Mouse (Mus musculus): ENCODE measurements at regions not wholly inside any gene's neighbourhood (a gene's known extent, or its start where the extent isn't known, plus 50 kb on each side); places are given as distances from the start of the nearest gene placed in this dataset.

GRCm38 (mm10) chr10:37571171-37571570 is 432.5 kb upstream of the Marcks start:
- Histone ChIP-seq H3K27me3 (replicated peaks) (no peaks in the 10 kb centered on the region), H3K9ac (replicated peaks) (no peak overlapping the region), H3K9me3 (replicated peaks) (no peaks in the 10 kb centered on the region), H3K4me2 (no peak overlapping the region), H3K4me1 (no peaks in the 10 kb centered on the region), H3K4me3 (replicated peaks) (no peak overlapping the region), H3K36me3 (no peaks in the 10 kb centered on the region), H3K27ac (replicated peaks) (no peak overlapping the region)
- no peak for ATAC-seq (ENCODE audit: low FRiP score)
- 53% methylated on average over 2 of the region's 2 CpGs for WGBS

GRCm38 (mm10) chr10:37561705-37562104 is 423.0 kb upstream of the Marcks start:
- Histone ChIP-seq H3K4me1 (no peaks in the 10 kb centered on the region), H3K27me3 (replicated peaks) (no peaks in the 10 kb centered on the region), H3K4me2 (no peak overlapping the region), H3K36me3 (no peaks in the 10 kb centered on the region), H3K9ac (replicated peaks) (no peak overlapping the region), H3K4me3 (replicated peaks) (no peak overlapping the region), H3K9me3 (replicated peaks) (no peaks in the 10 kb centered on the region), H3K27ac (replicated peaks) (no peak overlapping the region)
- ATAC-seq (ENCODE audit: low FRiP score): no peak
- WGBS: 93% methylated on average over 2 of the region's 2 CpGs

GRCm38 (mm10) chr10:37549446-37549845 is 410.7 kb upstream of the Marcks start:
- 90% methylated on average over 2 of the region's 2 CpGs for WGBS
- Histone ChIP-seq H3K9me3 (replicated peaks) (no peaks in the 10 kb centered on the region), H3K4me3 (replicated peaks) (no peak overlapping the region), H3K4me2 (no peak overlapping the region), H3K27ac (replicated peaks) (no peak overlapping the region), H3K27me3 (replicated peaks) (no peaks in the 10 kb centered on the region), H3K9ac (replicated peaks) (no peak overlapping the region), H3K4me1 (no peaks in the 10 kb centered on the region), H3K36me3 (no peaks in the 10 kb centered on the region)
- ATAC-seq (ENCODE audit: low FRiP score): no peak

- Histone ChIP-seq H3K9me3 (replicated peaks) (no peaks in the 10 kb centered on the region), H3K36me3 (no peaks in the 10 kb centered on the region), H3K4me3 (replicated peaks) (no peak overlapping the region), H3K27ac (replicated peaks) (no peak overlapping the region), H3K9ac (replicated peaks) (no peak overlapping the region), H3K27me3 (replicated peaks) (no peaks in the 10 kb centered on the region), H3K4me2 (no peak overlapping the region), H3K4me1 (no peaks in the 10 kb centered on the region)
- ATAC-seq (ENCODE audit: low FRiP score): no peak
- WGBS: 78% methylated on average over 1 of the region's 1 CpGs
Observed at GRCm38 (mm10) chr10:37540703-37541102, 402.0 kb upstream of the Marcks start.

GRCm38 (mm10) chr10:37505966-37506615 is 367.4 kb upstream of the Marcks start:
- H3K9me3 ChIP-seq (replicated peaks): no peaks in the 10 kb centered on the region
- 58% methylated on average over 3 of the region's 3 CpGs for WGBS
- no peaks in the 10 kb centered on the region for H3K4me1 ChIP-seq
- H3K9ac ChIP-seq (replicated peaks): no peak overlapping the region
- H3K27me3 ChIP-seq (replicated peaks): no peaks in the 10 kb centered on the region
- ATAC-seq (ENCODE audit: low FRiP score): no peak
- H3K27ac ChIP-seq (replicated peaks): no peak overlapping the region
- H3K4me2 ChIP-seq: no peak overlapping the region
- no peaks in the 10 kb centered on the region for H3K36me3 ChIP-seq
- no peak overlapping the region for H3K4me3 ChIP-seq (replicated peaks)

DNA sequence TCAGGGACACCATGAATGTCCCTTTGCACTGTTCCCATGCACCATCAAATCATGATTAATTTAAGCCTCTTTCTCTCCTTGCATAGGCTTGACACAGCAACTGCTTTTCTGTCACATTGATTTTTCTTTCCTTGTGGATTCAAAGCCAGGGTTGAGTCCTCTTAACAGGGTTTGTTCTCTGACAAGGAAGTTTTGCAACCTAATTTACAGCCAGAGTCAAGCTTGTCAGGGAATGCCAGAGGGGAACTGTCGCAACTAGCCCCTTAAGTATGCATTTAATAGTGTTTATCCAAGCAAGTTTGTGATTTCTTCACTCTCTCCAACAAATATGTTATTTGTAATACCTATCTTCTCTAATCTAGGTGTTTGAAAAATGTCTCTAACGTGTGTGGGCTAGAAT is 365.7 kb upstream of the Marcks start:
- no peak for ATAC-seq (ENCODE audit: low FRiP score)
- WGBS: 46% methylated on average over 2 of the region's 2 CpGs
- H3K9me3 ChIP-seq (replicated peaks): no peaks in the 10 kb centered on the region
- H3K27me3 ChIP-seq (replicated peaks): no peaks in the 10 kb centered on the region
- H3K4me3 ChIP-seq (replicated peaks): no peak overlapping the region
- H3K4me1 ChIP-seq: no peaks in the 10 kb centered on the region
- no peak overlapping the region for H3K27ac ChIP-seq (replicated peaks)
- no peaks in the 10 kb centered on the region for H3K36me3 ChIP-seq
- H3K9ac ChIP-seq (replicated peaks): no peak overlapping the region
- H3K4me2 ChIP-seq: no peak overlapping the region

DNA sequence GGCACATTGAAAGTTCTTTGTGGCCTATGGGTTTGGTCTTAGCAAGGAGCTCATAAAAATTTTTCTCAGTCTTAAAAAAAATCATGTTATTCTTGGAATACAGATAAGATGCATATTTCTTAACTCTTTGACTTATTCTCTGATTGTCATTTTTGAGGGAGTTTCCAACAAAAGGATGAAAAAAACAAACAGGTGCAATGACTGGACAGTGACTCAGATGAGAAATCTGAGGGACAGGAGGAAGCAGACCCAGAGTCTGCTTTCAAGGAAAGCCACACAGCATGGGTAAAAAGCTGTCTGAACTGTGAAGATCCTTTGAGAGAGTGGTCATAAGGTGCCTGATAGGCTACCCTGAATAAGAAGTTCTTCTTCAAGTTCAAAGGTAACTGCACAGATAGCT is 363.8 kb upstream of the Marcks start:
- Histone ChIP-seq H3K36me3 (no peaks in the 10 kb centered on the region), H3K4me3 (replicated peaks) (no peak overlapping the region), H3K9me3 (replicated peaks) (no peaks in the 10 kb centered on the region), H3K4me1 (no peaks in the 10 kb centered on the region), H3K4me2 (no peak overlapping the region), H3K27ac (replicated peaks) (no peak overlapping the region), H3K27me3 (replicated peaks) (no peaks in the 10 kb centered on the region), H3K9ac (replicated peaks) (no peak overlapping the region)
- ATAC-seq (ENCODE audit: low FRiP score): no peak

DNA sequence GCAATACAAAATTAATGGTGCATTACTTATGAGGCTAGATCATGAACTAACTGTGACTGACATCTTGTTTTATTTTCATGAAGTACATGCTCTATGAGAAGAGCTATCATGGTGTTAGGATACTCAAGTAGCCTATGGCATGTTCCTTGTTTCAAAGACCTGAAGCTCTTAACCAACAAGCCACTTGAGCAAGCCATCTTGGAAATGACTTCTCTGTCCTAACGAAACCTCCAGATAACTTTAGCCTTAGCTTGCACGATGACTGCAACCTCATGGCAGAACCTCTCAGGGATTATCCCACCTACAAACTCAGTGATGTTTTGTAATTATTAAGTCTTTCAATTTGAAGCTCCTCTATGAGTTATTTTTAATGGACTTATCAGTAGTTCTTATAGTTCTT is 362.3 kb upstream of the Marcks start:
- no peaks in the 10 kb centered on the region for H3K4me1 ChIP-seq
- ATAC-seq (ENCODE audit: low FRiP score): no peak

GRCm38 (mm10) chr10:37495467-37495866 is 356.7 kb upstream of the Marcks start:
- WGBS: 85% methylated on average over 1 of the region's 1 CpGs
- no peak overlapping the region for H3K4me3 ChIP-seq (replicated peaks)
- H3K4me2 ChIP-seq: no peak overlapping the region
- no peak overlapping the region for H3K9ac ChIP-seq (replicated peaks)
- no peak overlapping the region for H3K27ac ChIP-seq (replicated peaks)
- H3K36me3 ChIP-seq: no peaks in the 10 kb centered on the region
- no peaks in the 10 kb centered on the region for H3K4me1 ChIP-seq
- no peaks in the 10 kb centered on the region for H3K27me3 ChIP-seq (replicated peaks)
- no peak for ATAC-seq (ENCODE audit: low FRiP score)
- H3K9me3 ChIP-seq (replicated peaks): no peaks in the 10 kb centered on the region

More for the DNA sequence above, 362.3 kb upstream of the Marcks start:
- Histone ChIP-seq H3K27me3 (replicated peaks) (no peaks in the 10 kb centered on the region), H3K27ac (replicated peaks) (no peak overlapping the region), H3K9ac (replicated peaks) (no peak overlapping the region), H3K36me3 (no peaks in the 10 kb centered on the region), H3K4me2 (no peak overlapping the region), H3K4me3 (replicated peaks) (no peak overlapping the region), H3K9me3 (replicated peaks) (no peaks in the 10 kb centered on the region)
- WGBS: 97% methylated on average over 2 of the region's 2 CpGs

DNA sequence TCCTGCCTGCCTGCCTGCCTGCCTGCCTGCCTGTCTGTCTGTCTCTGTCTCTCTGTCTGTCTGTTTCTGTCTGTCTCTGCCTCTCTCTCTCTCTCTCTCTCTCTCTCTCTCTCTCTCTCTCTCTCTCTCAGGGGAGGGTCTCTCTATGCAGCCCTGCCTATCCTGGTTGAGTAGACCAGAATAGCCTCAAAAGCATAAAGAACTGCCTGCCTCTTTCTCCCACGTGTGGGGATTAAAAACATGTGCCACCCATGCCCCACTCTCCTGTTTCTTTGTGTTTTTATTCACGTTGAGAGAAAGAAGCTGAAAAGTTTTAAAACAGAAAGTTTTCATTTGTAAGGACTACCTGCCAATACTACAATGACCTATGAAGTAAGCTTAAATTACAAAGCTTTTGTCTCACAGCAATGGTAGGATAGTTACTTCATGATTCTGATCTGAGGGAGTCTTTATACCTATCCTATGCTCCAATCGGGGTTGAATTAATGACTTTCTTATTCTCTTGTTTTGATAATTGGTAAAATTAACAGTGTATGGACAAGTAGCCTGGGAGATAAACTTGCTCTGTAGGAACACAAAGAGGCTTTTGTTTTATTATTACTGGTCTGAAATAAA is 355.9 kb upstream of the Marcks start:
- no peaks in the 10 kb centered on the region for H3K4me1 ChIP-seq
- ATAC-seq (ENCODE audit: low FRiP score): no peak
- H3K9ac ChIP-seq (replicated peaks): no peak overlapping the region
- 46% methylated on average over 3 of the region's 3 CpGs for WGBS
- no peaks in the 10 kb centered on the region for H3K27me3 ChIP-seq (replicated peaks)
- no peak overlapping the region for H3K4me3 ChIP-seq (replicated peaks)
- no peak overlapping the region for H3K27ac ChIP-seq (replicated peaks)
- no peaks in the 10 kb centered on the region for H3K36me3 ChIP-seq
- H3K9me3 ChIP-seq (replicated peaks): no peaks in the 10 kb centered on the region
- H3K4me2 ChIP-seq: no peak overlapping the region

DNA sequence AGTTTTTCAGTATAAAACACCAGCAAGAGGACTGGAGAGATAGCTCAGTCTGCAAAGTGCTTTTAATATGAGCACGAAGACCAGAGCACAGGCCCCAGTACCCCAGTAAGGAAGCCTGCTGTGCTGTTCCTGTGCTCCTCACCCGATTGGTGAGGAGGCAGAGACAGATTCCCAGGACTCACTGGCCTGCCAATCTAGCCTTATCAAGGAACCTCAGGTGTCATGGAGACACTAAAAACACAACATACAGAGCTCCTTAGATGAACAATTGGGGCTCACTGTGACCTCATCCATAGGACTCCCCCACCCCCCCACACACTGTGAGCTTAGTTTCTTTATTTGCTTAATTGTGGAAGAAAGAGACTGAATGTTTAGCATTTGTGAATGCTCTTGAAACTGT is 355.4 kb upstream of the Marcks start:
- ATAC-seq (ENCODE audit: low FRiP score): no peak
- Histone ChIP-seq H3K27ac (replicated peaks) (no peak overlapping the region), H3K36me3 (no peaks in the 10 kb centered on the region), H3K4me3 (replicated peaks) (no peak overlapping the region), H3K27me3 (replicated peaks) (no peaks in the 10 kb centered on the region), H3K4me2 (no peak overlapping the region), H3K4me1 (no peaks in the 10 kb centered on the region), H3K9me3 (replicated peaks) (no peaks in the 10 kb centered on the region), H3K9ac (replicated peaks) (no peak overlapping the region)
- 68% methylated on average over 2 of the region's 2 CpGs for WGBS

- Histone ChIP-seq H3K27ac (replicated peaks) (no peak overlapping the region), H3K9me3 (replicated peaks) (no peaks in the 10 kb centered on the region), H3K9ac (replicated peaks) (no peak overlapping the region), H3K27me3 (replicated peaks) (no peaks in the 10 kb centered on the region), H3K4me3 (replicated peaks) (no peak overlapping the region), H3K36me3 (no peaks in the 10 kb centered on the region), H3K4me2 (no peak overlapping the region), H3K4me1 (no peaks in the 10 kb centered on the region)
- whole genome bisulfite sequencing: 84% methylated on average over 6 of the region's 6 CpGs
- ATAC-seq (ENCODE audit: low FRiP score): no peak
Observed at GRCm38 (mm10) chr10:37484311-37485023, 345.7 kb upstream of the Marcks start.

Data from neural tube, embryonic 15.5 days (tissue).